26 mouse cellular contexts compared by ENCODE assay signal in the genomic region with DNA sequence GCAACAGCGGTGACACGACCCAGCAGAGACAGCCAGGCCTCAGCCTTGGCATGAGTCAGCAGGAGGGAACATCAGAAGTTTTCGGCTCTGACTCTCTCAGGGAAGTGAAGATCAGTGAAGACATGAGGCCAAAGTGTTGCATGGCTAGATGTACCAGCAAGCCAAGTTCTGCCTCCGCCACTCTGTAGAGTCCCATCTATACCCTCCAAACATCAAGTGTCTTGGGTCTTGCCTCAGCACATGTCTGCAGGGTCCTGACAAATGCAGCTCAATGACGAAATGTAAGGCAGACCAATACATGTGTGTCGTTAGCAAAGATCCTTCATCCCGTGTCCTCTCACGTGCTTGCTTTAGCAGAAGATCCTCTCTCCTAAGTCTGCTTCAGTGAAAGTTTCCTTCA. TPM values are rescaled to one million over a fixed set of nuclear protein-coding genes. Genes with fewer than 3 reads are reported as not detected.
"Had no signal": no experiment of that assay in that cellular context is flagged by ENCODE, and none has a peak within 500 bp of the region (broad histone marks: within the 10 kb centered on the region; RNA-seq: fewer than 3 reads in every experiment).

No protein-coding gene starts in this region.

- H3K4me2 ChIP-seq: lung, embryonic 14.5 days; midbrain, embryonic 12.5 days; neural tube, embryonic 13.5 days; neural tube, embryonic 15.5 days had no signal

- H3K27me3 ChIP-seq: midbrain, embryonic 12.5 days; neural tube, embryonic 13.5 days had no signal

- H3K36me3 ChIP-seq: midbrain, embryonic 12.5 days; neural tube, embryonic 13.5 days; neural tube, embryonic 15.5 days had no signal

- H3K27ac ChIP-seq: liver, embryonic 14.5 days; midbrain, embryonic 12.5 days; neural tube, embryonic 13.5 days; neural tube, embryonic 15.5 days had no signal

- DNase-seq: lung, adult 18-20 months; lung, embryonic 14.5 days; lung, postnatal 10 days; midbrain, embryonic 14.5 days; retina, postnatal 1 day; right cerebral cortex, adult 18-20 months; right cerebral cortex, postnatal 25 days; right cerebral cortex, postnatal 4 days; spleen, adult 18-20 months; thymus, adult 18-20 months; thymus, postnatal 14 days; thymus, postnatal 36 days had no signal

- H3K9ac ChIP-seq: liver, embryonic 14.5 days; lung, embryonic 14.5 days; midbrain, embryonic 12.5 days; neural tube, embryonic 13.5 days; neural tube, embryonic 15.5 days had no signal

- H3K4me3 ChIP-seq: midbrain, embryonic 12.5 days; myocyte; neural tube, embryonic 13.5 days; neural tube, embryonic 15.5 days had no signal

- ATAC-seq: midbrain, embryonic 16.5 days had no signal

- H3K4me1 ChIP-seq: midbrain, embryonic 12.5 days; neural tube, embryonic 13.5 days; neural tube, embryonic 15.5 days had no signal

- H3K9me3 ChIP-seq: neural tube, embryonic 15.5 days had no signal

RNA-seq across cellular contexts. Expression of a gene that starts 38.6 kb away (rescaled TPM):
- total RNA-seq: megakaryocyte, adult 5-6 weeks; megakaryocyte-erythroid progenitor cell, adult 5-6 weeks had no signal
- polyA plus RNA-seq: liver, embryonic 14.5 days; liver, embryonic 16.5 days; lung, embryonic 14.5 days; lung, embryonic 16.5 days; small intestine, adult 2 months; stomach, embryonic 14.5 days; stomach, embryonic 16.5 days; thymus, postnatal 0 days had no signal

RNA-seq across cellular contexts. Expression of a gene that starts 46.5 kb away (rescaled TPM):
- total RNA-seq: megakaryocyte, adult 5-6 weeks; megakaryocyte-erythroid progenitor cell, adult 5-6 weeks had no signal
- polyA plus RNA-seq: lung, embryonic 14.5 days; lung, embryonic 16.5 days; midbrain, embryonic 14.5 days; midbrain, embryonic 16.5 days; myocyte; small intestine, adult 2 months had no signal
